Mouse (Mus musculus) lung, postnatal 14 days (tissue): ENCODE data around the gene 1700024B05Rik.
"Not testable (repeated sequence)": the region's sequence is repeated elsewhere in the genome, so short reads cannot be mapped to it uniquely, and the experiment has no call there.

Experiments
- DNase-seq: peaks from one replicate; pipeline ENCODE4 v3.0.0; 2021

1700024B05Rik gene

GRCm38 (mm10) chr14:41943695-41944094 lies at the start of gene 1700024B05Rik:
Gene 1700024B05Rik, plus strand, starts transcription at chr14:41943995.
- DNase-seq = not testable (repeated sequence)

DNA sequence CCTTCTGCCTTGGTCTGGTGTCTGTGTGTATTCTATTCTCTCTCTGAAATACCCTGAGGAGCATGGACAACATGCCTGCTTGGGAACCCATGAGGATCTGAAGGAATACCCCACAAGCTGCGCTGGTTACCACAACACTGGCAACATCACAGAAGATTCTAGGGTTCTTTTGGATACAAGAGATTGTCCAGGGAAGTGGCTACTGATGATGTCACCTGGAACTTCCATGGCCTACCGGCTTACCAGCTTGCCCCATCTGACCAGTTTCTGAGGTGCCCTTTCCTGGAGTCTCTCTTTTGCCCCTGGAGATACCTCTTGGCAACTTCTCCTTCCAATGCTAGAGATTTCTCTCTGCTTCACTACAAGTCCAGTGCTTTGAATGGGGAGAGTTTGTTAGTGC lies 36.6 kb upstream of the 1700024B05Rik start, which contains the start of gene Gm7980:
Gene Gm7980, minus strand, starts transcription at position 101 of the 400 bp plus-strand sequence.
- not testable (repeated sequence) for DNase-seq

- not testable (repeated sequence) for DNase-seq
These were observed 19.1 kb upstream of the 1700024B05Rik start, which contains the start of gene 1700049E17Rik1 for GRCm38 (mm10) chr14:41924649-41925048. Gene 1700049E17Rik1, plus strand, starts transcription at chr14:41924949.

DNA sequence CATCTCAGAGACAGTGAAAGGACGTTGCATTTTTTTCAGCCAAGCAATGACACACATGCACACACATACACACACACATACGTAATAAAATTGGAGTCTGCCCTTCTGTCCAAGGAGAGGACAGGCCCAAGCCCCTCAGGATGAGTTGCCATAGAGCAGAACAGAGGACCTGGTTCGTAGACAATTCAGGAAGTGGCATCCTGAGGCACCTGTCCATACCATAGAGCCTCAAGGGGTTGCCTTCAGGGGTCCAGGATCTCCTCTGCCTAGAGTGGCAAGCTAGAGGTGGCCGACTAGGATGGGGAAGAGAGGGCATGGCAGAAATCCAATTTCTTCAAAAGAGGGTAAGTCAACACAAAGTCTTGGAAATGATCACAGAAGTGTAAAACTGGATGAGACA lies 20.3 kb downstream of the 1700024B05Rik start:
- DNase-seq = not testable (repeated sequence)

DNA sequence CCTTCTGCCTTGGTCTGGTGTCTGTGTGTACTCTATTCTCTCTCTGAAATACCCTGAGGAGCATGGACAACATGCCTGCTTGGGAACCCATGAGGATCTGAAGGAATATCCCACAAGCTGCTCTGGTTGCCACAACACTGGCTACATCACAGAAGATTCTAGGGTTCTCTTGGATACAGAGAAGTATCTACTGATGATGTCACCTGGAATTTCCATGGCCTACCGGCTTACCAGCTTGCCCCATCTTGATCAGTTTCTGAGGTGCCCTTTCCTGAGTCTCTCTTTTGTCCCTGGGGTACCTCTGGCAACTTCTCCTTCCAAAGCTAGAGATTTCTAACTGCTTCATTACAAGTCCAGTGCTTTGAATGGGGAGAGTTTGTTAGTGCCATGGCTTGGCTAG lies 24.0 kb downstream of the 1700024B05Rik start, which contains the start of gene Gm6401:
Gene Gm6401, minus strand, starts transcription at position 101 of the 400 bp plus-strand sequence.
- DNase-seq = not testable (repeated sequence)

DNA sequence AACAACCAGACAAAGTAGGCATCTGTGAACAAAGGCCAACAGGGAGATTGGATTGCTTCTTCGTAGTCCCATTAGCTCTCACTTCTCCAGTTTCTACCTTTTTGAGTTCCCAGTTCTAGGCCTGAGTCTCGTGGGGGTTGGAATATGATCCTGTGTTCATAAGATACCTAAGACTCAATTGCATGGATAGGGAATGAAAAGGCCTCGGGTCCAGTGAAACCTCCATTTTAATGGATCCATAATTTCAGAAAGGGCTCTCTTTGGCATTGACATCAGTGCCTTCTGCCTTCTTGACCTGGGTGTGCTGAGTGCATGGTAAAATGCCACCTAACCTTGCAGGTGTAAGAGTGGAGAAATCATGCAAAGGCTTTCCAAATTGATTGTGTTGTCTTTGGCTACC lies 24.8 kb downstream of the 1700024B05Rik start:
- not testable (repeated sequence) for DNase-seq

- DNase-seq = not testable (repeated sequence)
These were observed 39.4 kb downstream of the 1700024B05Rik start, which contains the start of gene Gm3543 for GRCm38 (mm10) chr14:41983225-41983624. Gene Gm3543, minus strand, starts transcription at chr14:41983325.
